Mouse (Mus musculus) E14TG2a.4 (cell line): Measurements from ENCODE around the gene Tmem189.

Experiments used
- CTCF ChIP-seq: conservative IDR thresholded peaks from 2 replicates; pipeline ENCODE4 v1.5.1; 2014; ENCODE audit warnings: low read length
- POU5F1 ChIP-seq: IDR thresholded peaks from 2 replicates; pipeline ENCODE4 v1.6.1; 2014; ENCODE audit warnings: low read length, borderline replicate concordance

- TF ChIP-seq POU5F1 = no peak
- TF ChIP-seq CTCF = 0 out of 2 replicates have a peak, but pooled peaks have one; percentile 18
These were observed 48.3 kb downstream of the Tmem189 start for GRCm38 (mm10) chr2:167641337-167641736.
